Mouse (Mus musculus): ENCODE data around the gene Mpped2. TPM values are rescaled to one million over a fixed set of nuclear protein-coding genes. Genes with fewer than 3 reads are reported as not detected.

Mpped2 gene
- total and polyA plus RNA-seq, 2 experiments from 2014 or later, result 39.1 to 80.0 TPM

DNA sequence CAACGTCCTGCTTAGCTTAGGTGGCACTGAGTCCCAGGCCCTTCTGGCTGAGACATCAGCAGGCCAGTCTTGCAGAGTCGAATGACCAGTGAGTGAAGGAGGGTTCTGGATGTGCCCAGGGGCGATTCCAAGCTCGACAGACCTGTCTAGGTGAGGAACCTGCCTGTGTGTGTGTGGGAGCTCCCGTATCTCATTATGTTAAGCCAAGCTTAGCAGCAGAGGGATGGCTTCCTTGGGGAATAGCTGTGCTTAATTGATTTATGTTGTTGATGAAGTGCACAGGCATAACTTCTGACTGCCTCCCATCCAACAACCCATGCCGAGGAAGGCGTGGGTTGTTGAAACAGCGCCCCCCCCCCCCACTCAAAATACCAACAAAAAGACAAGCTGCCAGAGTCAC lies 128.2 kb downstream of the Mpped2 start:
- Histone ChIP-seq H3K4me3 (ENCODE audit: low read length) (no peak overlapping the region), H3K4me1 (ENCODE audit: insufficient read depth, low read length) (no peaks in the 10 kb centered on the region), H3K9me3 (ENCODE audit: low read length) (no peaks in the 10 kb centered on the region), H3K27ac (no peak overlapping the region), H3K36me3 (ENCODE audit: insufficient read depth, low read length) (no peaks in the 10 kb centered on the region), H3K9ac (replicated peaks; ENCODE audit: low read length) (no peak overlapping the region), H3K27me3 (ENCODE audit: insufficient read depth, low read length) (no peaks in the 10 kb centered on the region), H3K4me2 (ENCODE audit: low read depth, low read length) (no peak overlapping the region)
- 61% methylated on average over 8 of the region's 8 CpGs for WGBS
- DNase-seq (ENCODE audit: low spot score), result peak; percentile 15
- no peak for TF ChIP-seq CTCF (IDR thresholded peaks at IDR 0.05; ENCODE audit: low read depth)
- ATAC-seq, result peak; percentile 43; the same call in 1 of the 2 replicates

DNA sequence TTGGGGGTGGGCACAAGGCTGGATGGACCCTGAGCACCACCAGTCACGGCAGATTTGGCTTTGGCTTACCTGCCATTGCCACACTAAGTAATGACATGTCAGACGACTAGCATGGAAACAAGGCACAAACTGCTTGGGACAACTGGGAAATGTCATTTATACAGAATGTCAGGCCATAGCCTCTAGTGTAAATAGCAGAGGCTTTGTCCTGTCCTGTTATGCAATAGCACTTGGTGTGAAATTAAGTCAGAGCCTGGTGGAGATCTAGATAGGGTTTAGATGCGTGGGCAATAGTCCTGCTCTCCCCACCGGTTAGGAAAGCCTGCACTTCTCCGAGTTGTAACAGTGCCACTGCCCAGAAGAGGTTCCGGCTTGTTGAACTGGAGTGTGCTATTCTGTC lies 128.8 kb downstream of the Mpped2 start:
- H3K9me3 ChIP-seq (ENCODE audit: low read length), result no peaks in the 10 kb centered on the region
- H3K27me3 ChIP-seq (ENCODE audit: insufficient read depth, low read length), result no peaks in the 10 kb centered on the region
- no peaks in the 10 kb centered on the region for H3K36me3 ChIP-seq (ENCODE audit: insufficient read depth, low read length)
- H3K4me3 ChIP-seq (ENCODE audit: low read length), result no peak overlapping the region
- WGBS, result 38% methylated on average over 6 of the region's 6 CpGs
- H3K27ac ChIP-seq, result no peak overlapping the region
- no peak for DNase-seq (ENCODE audit: low spot score)
- no peak overlapping the region for H3K9ac ChIP-seq (replicated peaks; ENCODE audit: low read length)
- no peak overlapping the region for H3K4me2 ChIP-seq (ENCODE audit: low read depth, low read length)
- no peaks in the 10 kb centered on the region for H3K4me1 ChIP-seq (ENCODE audit: insufficient read depth, low read length)
- no peak for ATAC-seq
- TF ChIP-seq CTCF (IDR thresholded peaks at IDR 0.05; ENCODE audit: low read depth), result no peak

DNA sequence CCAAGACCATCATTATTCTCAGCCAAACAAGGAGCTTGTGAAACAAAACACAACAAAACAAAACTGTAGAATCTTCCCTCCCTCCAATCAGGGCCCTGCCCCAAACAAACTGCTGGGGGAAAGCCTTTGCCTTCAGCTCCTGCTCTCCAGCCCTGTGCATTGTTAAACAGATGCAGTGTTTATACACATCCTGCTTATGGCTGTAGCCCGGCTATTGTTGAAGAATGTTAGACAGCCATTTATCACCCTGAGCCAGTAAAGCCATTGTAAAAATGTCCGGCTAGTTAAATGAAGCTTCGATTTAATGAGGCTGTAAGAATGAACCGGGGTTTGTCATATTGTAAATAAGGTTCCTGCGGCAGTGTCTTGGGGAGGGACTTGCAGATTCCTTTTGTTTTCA lies 129.5 kb downstream of the Mpped2 start:
- Histone ChIP-seq H3K36me3 (ENCODE audit: insufficient read depth, low read length) (no peaks in the 10 kb centered on the region), H3K4me2 (ENCODE audit: low read depth, low read length) (no peak overlapping the region), H3K4me1 (ENCODE audit: insufficient read depth, low read length) (no peaks in the 10 kb centered on the region), H3K9me3 (ENCODE audit: low read length) (no peaks in the 10 kb centered on the region), H3K27ac (no peak overlapping the region), H3K4me3 (ENCODE audit: low read length) (no peak overlapping the region), H3K27me3 (ENCODE audit: insufficient read depth, low read length) (no peaks in the 10 kb centered on the region), H3K9ac (replicated peaks; ENCODE audit: low read length) (no peak overlapping the region)
- DNase-seq (ENCODE audit: low spot score) (no peak), ATAC-seq (no peak)
- 11% methylated on average over 5 of the region's 5 CpGs for WGBS
- no peak for TF ChIP-seq CTCF (IDR thresholded peaks at IDR 0.05; ENCODE audit: low read depth)

DNA sequence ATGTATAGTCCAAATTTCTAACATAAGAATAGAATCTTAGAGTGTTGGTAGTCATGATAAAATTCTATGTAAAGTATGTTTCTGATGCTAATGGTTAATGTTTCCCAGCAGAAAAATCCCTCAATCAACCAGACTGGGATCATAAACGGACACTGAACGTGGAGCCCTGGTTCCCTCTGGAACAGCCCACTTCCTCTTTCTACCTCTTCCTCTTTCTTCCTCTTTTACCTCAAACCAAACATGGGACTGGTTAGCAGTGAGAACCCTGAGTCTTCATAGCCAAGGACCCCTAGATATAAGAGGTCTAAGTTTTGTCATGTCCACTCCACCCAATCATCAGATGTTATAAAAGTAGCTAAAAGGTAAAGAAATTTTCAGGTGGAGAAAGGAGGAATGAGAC lies 132.4 kb downstream of the Mpped2 start:
- WGBS, result 73% methylated on average over 2 of the region's 2 CpGs
- no peak overlapping the region for H3K9ac ChIP-seq (replicated peaks; ENCODE audit: low read length)
- ATAC-seq (no peak), DNase-seq (ENCODE audit: low spot score) (no peak)
- H3K27ac ChIP-seq, result no peak overlapping the region
- H3K36me3 ChIP-seq (ENCODE audit: insufficient read depth, low read length), result no peaks in the 10 kb centered on the region
- no peak overlapping the region for H3K4me3 ChIP-seq (ENCODE audit: low read length)
- no peak overlapping the region for H3K4me2 ChIP-seq (ENCODE audit: low read depth, low read length)
- TF ChIP-seq CTCF (IDR thresholded peaks at IDR 0.05; ENCODE audit: low read depth), result no peak
- no peaks in the 10 kb centered on the region for H3K4me1 ChIP-seq (ENCODE audit: insufficient read depth, low read length)
- H3K9me3 ChIP-seq (ENCODE audit: low read length), result no peaks in the 10 kb centered on the region
- H3K27me3 ChIP-seq (ENCODE audit: insufficient read depth, low read length), result no peaks in the 10 kb centered on the region

DNA sequence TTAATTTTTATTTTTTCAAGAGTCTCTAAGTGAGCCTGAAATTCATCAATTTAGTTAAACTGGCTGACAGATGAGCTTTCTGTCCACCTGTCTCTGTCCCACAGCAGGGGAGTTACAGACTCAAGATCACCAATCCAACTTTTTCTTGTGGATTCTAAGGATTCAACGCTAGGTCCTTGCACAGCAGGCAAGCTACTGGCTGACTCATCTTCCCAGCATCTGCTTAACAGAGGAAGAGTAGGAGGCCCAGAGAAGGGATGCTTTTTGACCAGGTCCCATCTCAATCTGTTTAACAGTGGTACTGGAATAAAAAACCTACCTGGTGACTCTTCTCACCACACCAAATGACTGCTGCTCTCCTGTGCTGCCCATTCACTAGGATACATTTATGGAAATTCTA lies 133.0 kb downstream of the Mpped2 start:
- H3K4me1 ChIP-seq (ENCODE audit: insufficient read depth, low read length), result no peaks in the 10 kb centered on the region
- no peak overlapping the region for H3K9ac ChIP-seq (replicated peaks; ENCODE audit: low read length)
- no peak overlapping the region for H3K4me3 ChIP-seq (ENCODE audit: low read length)
- H3K27ac ChIP-seq, result no peak overlapping the region
- no peaks in the 10 kb centered on the region for H3K9me3 ChIP-seq (ENCODE audit: low read length)
- H3K4me2 ChIP-seq (ENCODE audit: low read depth, low read length), result no peak overlapping the region
- no peaks in the 10 kb centered on the region for H3K27me3 ChIP-seq (ENCODE audit: insufficient read depth, low read length)
- ATAC-seq (no peak), DNase-seq (ENCODE audit: low spot score) (no peak)
- 59% methylated on average over 1 of the region's 1 CpGs for WGBS
- TF ChIP-seq CTCF (IDR thresholded peaks at IDR 0.05; ENCODE audit: low read depth), result no peak
- H3K36me3 ChIP-seq (ENCODE audit: insufficient read depth, low read length), result no peaks in the 10 kb centered on the region

DNA sequence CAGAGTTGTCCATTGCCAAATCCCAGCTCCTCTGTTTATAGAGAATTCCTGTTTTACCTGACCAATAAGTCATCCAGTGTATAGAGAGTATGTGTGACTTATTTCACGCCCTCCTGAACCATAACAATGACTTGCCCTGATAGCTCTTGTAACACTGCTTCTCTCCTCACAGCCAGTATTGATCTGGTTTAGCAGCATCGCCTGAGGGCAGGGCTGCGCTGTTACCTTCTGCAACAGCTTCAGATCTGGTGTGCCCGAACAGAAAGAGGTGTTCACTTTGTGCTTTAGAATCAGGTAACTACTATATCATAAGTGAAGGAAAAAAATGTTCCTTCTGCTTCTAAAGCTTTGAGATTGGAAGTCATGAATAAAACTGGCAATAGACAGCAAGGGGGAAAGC lies 133.7 kb downstream of the Mpped2 start:
- Histone ChIP-seq H3K4me3 (ENCODE audit: low read length) (no peak overlapping the region), H3K27ac (no peak overlapping the region), H3K9me3 (ENCODE audit: low read length) (no peaks in the 10 kb centered on the region), H3K4me1 (ENCODE audit: insufficient read depth, low read length) (no peaks in the 10 kb centered on the region), H3K4me2 (ENCODE audit: low read depth, low read length) (no peak overlapping the region), H3K9ac (replicated peaks; ENCODE audit: low read length) (no peak overlapping the region), H3K27me3 (ENCODE audit: insufficient read depth, low read length) (no peaks in the 10 kb centered on the region), H3K36me3 (ENCODE audit: insufficient read depth, low read length) (no peaks in the 10 kb centered on the region)
- DNase-seq (ENCODE audit: low spot score) (no peak), ATAC-seq (no peak)
- 87% methylated on average over 4 of the region's 4 CpGs for WGBS
- TF ChIP-seq CTCF (IDR thresholded peaks at IDR 0.05; ENCODE audit: low read depth), result no peak

DNA sequence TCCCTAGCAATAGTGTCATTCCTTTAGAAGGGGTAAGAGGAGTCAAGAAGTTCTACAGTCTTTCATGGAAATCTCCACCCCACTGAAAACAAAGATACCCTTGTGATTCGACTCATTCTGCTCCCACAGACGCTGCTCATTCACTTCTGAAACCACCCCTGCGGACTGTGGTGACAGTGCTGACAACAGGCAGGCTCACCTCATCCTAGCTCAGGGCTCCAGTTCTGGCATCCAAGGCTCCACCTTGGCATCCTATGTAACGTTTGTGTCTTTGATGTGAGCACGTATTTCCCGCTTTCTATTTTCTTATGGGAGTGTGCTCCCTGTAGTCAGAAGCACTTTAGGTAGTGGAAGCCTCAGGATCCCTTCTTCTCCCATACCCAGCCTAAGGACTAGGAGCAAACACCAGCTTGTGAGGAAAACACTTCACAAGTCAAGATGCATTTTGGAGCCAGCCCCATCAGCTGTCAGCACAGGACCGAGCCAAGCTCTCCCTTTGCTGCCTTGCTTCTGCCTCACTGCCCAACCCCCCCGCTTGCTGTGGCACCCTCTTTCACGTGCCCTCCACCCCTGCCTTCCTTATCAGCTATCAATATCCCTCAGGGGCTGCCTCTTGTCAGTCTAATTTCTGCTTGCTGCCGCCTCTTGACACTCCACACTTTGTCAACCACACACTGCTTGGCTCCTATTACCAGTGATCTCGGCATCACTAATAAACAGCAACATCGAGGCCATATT lies 135.7 kb downstream of the Mpped2 start:
- H3K9ac ChIP-seq (replicated peaks; ENCODE audit: low read length), result no peak overlapping the region
- no peaks in the 10 kb centered on the region for H3K4me1 ChIP-seq (ENCODE audit: insufficient read depth, low read length)
- DNase-seq (ENCODE audit: low spot score) (no peak), ATAC-seq (no peak)
- 47% methylated on average over 12 of the region's 12 CpGs for WGBS
- H3K9me3 ChIP-seq (ENCODE audit: low read length), result no peaks in the 10 kb centered on the region
- H3K27me3 ChIP-seq (ENCODE audit: insufficient read depth, low read length), result no peaks in the 10 kb centered on the region
- H3K27ac ChIP-seq, result peak overlapping the region; percentile 11; the same call in 1 of the 2 replicates
- no peak for TF ChIP-seq CTCF (IDR thresholded peaks at IDR 0.05; ENCODE audit: low read depth)
- H3K4me3 ChIP-seq (ENCODE audit: low read length), result no peak overlapping the region
- no peak overlapping the region for H3K4me2 ChIP-seq (ENCODE audit: low read depth, low read length)
- H3K36me3 ChIP-seq (ENCODE audit: insufficient read depth, low read length), result no peaks in the 10 kb centered on the region

All from hindbrain, postnatal 0 days (tissue).